Mouse (Mus musculus): ENCODE results near the gene Tspan18.

DNA sequence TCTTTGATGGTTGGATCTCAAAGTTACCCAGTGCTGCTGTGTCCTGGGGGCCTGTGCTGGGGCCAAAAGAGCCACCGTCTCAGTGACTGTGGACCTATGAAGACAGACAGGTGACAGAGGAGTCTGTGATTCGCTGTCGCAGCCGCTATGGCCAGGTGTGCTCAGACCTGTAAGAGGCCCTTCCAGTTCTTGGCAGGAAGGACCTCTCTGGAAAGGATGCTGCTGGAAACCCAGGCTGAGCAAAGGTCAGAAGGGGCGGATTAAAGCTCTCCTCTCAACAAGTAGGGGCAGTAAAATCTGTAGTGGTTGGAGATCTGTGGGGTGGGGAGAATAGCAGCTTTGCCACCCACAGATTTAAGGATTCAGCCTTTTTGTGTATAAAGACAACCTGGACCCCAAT is 154.7 kb downstream of the Tspan18 start:
- TF ChIP-seq CTCF (IDR thresholded peaks at IDR 0.05; ENCODE audit: extremely low read depth, insufficient read depth, insufficient read length, insufficient replicate concordance), result no peak
- TF ChIP-seq POLR2A (IDR thresholded peaks at IDR 0.05; ENCODE audit: low read depth, low read length), result no peak
